Mouse (Mus musculus): ENCODE measurements around the gene Simc1.

GRCm38 (mm10) chr13:54548036-54548435 is 44.5 kb downstream of the Simc1 start:
- TF ChIP-seq POLR2A (IDR thresholded peaks at IDR 0.05; ENCODE audit: control insufficient read depth, extremely low read depth, insufficient read depth, low read length, poor library complexity) (no peak), CTCF (IDR thresholded peaks at IDR 0.05; ENCODE audit: borderline replicate concordance, control insufficient read depth, extremely low read depth, insufficient read depth, low read length, poor library complexity) (no peak)
